Mouse (Mus musculus): ENCODE measurements around the gene Esf1. TPM values are rescaled to one million over a fixed set of nuclear protein-coding genes. Genes with fewer than 3 reads are reported as not detected.
"Not testable (repeated sequence)": the region's sequence is repeated elsewhere in the genome, so short reads cannot be mapped to it uniquely, and the experiment has no call there.

The Esf1 gene
- total RNA-seq, 1 experiment from 2014 or later, result 48.3 TPM

DNA sequence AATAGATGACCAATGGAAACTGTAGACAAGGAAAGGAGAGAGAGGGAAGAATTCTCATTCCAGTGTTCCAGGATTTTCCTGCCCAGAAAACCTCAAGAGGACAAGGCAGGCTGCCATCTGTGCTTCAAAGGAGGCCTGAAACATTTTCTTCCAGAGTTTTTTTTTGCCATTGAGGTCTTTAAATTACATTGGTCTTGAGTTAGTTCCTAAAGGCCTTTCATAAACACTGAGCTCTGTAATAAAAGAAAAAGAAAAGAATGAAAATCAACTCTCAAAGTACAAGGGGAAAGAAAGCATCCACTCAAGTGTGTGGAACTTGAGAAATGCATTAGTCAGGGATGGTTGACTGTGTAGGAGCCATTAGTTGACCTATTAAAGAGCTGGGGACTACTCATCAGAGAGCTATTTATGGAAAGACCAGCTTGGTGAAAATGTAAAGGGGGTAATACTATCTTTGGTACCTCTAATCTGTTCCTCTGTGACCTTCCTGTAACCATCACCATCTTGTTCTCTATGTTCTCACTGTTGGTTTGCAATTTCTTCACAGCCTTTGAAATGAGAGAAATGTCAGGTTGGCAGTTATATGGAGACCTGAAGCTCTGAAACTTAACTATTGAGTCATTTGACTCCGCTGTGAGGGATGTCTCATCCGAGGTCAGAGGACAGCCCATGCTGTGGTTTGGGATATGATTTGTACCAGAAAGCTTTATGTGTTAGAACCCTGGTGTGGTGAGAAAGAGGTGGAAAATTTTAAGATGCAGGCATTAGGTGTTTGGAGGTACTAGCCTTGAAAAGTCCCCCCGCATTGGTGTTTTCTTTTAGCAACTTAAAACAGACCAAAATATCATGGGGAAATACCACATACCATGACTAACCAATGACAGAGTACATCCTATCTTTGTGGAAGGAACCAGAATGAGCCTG lies 69.6 kb downstream of the Esf1 start:
- ATAC-seq (ENCODE audit: extremely low read depth, insufficient number of reproducible peaks, low FRiP score, poor library complexity, severe bottlenecking), result no peak

DNA sequence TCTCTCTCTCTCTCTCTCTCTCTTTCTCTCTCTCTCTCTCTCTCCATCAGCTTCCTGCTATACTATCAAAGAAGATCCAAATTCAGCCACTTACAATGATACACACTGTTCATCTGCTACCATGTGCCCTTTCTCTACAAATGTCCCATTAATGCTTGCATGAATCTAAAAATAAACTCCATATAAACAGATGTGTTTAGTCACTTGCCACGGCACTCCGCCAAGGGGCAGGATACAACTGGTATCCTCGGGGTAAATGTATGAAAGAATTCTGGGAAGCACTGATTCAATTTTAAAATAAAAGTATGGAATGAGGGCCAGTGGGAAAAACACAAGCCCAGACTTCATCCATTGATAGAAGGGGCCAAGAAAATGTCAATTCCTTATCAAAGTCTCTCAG lies 70.4 kb downstream of the Esf1 start:
- no peak for ATAC-seq (ENCODE audit: extremely low read depth, insufficient number of reproducible peaks, low FRiP score, poor library complexity, severe bottlenecking)

DNA sequence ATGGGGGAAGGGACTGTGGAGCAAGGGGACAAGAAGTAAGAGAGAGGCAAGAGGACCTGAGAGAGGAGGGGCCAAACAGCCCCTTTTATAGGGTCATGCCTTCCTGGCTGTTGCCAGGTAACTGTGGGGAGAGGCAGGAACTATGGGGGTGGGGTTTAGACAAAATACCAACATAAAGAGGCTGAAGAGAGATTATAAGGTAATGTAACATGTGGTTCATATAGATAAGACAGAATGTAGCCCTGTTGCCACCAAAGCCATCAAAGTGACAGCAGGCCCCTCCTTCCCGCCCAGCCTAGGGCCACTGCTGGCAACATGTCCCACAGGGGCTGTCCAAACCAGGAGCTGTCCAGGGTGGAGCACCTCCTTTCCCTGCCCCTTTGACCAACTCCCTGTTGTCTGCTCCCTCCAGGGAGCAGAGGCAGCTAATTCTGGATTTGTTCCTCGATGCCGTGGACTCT lies 73.2 kb downstream of the Esf1 start:
- ATAC-seq (ENCODE audit: extremely low read depth, insufficient number of reproducible peaks, low FRiP score, poor library complexity, severe bottlenecking), result no peak

DNA sequence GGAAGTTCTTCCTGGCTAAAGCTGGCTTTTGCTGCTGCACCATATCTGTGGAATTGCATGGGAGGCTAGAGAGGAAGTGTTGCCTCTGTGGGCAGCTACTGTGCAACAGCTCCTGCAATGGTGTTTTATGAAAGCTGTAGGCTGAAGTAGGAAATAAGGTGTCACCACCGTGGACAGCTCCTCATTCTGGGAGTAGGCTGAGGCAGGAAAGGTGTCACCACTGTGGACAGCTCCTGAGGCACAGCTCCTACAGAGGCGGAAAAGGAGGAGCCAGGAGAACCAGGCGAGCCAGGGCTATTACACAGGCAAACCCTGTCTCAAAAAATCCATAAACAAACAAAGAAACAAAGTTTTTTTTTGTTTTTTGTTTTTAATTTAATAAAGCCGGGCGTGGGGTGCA lies 74.3 kb downstream of the Esf1 start:
- ATAC-seq (ENCODE audit: extremely low read depth, insufficient number of reproducible peaks, low FRiP score, poor library complexity, severe bottlenecking), result no peak

DNA sequence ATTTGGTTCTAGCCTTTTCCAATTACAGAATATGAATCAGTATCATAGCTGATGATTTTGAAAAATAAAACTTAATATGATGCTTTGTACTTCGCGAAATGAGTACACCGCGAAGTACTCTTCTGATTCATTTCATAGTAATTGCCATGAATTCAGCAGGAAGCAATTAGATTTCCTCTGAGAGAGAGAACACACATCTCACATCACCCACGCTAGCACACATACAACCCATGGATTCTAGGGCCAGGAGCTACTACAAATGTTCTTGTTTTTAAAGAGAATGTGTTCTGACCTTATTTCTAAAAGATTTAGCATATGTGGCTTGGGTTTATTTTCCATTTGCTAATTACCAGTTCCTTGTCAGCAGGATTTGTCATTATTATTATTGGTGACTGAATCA lies 76.9 kb downstream of the Esf1 start:
- no peak for ATAC-seq (ENCODE audit: extremely low read depth, insufficient number of reproducible peaks, low FRiP score, poor library complexity, severe bottlenecking)

DNA sequence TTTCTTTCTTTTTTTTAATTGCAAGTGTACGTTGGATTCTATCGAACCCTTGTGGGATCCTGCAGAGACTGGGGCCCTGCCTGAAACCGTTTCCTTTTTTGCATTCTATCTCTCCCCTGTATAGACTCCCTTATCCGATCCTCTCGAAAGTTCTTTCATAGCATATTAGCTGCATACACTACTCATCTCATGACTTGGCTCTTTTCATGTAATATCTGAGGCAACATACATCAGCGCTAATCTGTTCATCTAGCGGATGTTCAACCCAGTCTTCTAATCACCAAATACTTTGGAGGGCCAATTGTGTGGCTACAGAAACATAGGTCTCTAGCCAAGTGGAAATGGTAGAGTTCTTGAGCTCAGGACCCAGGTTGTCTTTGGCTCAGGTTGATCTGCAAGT lies 86.1 kb downstream of the Esf1 start:
- no peak for ATAC-seq (ENCODE audit: extremely low read depth, insufficient number of reproducible peaks, low FRiP score, poor library complexity, severe bottlenecking)

DNA sequence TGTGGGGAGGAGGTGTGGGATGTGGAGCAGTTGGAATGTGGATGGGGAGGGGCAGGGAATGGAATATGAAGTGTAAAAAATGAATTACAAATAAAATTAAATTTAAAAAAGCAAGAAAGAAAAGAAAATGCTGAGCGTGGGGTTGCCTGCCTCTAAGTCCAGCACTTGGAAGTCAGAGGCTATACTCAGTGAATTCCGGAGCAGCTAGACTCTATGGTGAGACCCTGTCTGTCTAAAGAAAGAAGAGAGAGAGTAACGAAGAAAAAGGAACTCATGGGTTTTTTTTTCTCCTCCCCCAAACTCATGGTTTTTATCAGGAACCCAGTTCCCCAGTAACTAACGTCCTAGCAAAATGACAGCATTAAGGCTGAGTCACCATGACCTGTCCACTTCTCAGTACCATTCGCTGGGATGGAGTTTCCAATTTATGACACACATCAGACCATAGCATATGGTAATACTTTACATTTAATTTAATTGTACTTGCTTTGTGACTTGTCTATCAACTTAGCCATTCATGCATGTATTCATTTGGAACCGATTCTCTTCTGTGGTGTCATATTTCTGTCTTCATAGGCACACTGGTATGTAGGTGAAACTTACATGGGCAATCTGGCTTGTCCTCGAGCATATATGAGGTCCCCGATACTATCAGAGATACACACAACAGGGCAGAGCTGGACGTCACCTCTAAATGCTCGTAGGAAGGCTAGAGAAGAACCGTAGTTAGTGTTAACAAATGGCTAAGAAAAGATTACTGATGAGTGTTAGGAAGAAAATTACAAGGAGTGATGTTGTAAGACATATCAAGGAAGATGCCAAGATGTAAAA lies 89.4 kb downstream of the Esf1 start:
- ATAC-seq (ENCODE audit: extremely low read depth, insufficient number of reproducible peaks, low FRiP score, poor library complexity, severe bottlenecking), result no peak

DNA sequence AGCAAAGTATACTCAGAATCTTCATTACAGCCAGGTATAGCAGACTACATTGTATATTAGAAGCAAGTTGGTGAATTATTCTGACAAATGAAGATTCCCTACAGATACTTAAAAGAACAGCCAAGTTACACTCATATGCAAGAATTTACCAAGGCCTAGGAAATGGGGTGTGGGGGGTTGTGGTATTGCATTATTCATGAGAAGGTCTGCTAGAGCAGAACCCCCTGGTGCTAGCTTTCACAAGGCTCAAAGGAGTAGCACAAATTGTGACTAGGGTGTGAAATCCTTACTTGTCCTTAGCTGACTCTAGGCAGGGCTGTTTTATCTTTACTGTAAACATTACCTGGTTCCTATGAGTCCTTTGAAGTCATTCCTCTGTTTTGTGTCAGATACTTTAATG lies 91.1 kb downstream of the Esf1 start:
- not testable (repeated sequence) for ATAC-seq (ENCODE audit: extremely low read depth, insufficient number of reproducible peaks, low FRiP score, poor library complexity, severe bottlenecking)

DNA sequence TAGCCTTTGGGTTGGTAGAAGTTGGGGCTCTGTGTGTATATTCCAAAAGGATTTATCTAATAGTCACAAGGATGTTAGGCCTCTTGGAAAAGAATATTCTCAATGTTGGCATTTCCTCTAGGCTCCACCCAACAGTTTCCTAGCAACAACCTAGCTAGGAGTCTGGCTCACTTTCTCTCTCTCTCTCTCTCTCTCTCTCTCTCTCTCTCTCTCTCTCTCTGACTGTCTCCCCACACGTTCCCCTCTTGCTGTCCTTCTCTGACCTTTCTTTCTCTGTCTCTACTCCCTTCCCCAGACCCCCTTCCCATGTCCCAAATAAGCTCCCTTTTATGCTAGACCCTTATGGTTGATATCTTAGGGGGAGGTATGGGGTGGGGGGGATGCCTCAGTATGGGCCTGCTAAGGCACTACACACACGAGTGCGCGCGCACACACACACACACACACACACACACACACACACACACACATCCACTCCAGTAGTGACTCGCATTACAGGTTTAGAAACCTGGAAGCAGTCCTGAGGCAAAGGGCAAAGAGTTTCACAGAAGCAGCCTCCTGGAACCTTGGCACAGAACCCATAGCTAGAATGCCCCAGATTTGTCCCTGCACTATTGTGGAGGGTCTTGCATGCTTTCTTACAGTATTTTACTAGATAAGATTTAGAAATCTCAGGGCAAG lies 91.6 kb downstream of the Esf1 start:
- no peak for ATAC-seq (ENCODE audit: extremely low read depth, insufficient number of reproducible peaks, low FRiP score, poor library complexity, severe bottlenecking)

DNA sequence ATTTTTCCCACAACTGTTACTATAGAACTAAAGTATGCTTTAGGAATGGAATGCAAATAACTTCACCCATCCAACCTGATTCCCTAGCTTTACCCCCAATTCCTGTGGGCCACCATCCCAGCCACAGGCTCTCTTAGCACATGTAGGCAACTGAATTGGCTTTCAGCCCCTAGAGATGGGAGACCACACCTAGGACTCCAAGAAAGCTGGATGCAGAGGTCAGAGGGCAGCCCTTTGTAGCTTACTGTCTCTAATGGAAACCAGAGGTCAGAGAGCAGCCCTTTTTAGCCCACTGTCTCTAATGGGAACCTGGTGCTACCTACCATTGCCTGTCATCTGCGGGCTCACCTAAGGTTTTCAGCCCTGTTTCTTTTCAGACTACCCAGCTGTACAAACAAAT lies 92.9 kb downstream of the Esf1 start:
- no peak for ATAC-seq (ENCODE audit: extremely low read depth, insufficient number of reproducible peaks, low FRiP score, poor library complexity, severe bottlenecking)

DNA sequence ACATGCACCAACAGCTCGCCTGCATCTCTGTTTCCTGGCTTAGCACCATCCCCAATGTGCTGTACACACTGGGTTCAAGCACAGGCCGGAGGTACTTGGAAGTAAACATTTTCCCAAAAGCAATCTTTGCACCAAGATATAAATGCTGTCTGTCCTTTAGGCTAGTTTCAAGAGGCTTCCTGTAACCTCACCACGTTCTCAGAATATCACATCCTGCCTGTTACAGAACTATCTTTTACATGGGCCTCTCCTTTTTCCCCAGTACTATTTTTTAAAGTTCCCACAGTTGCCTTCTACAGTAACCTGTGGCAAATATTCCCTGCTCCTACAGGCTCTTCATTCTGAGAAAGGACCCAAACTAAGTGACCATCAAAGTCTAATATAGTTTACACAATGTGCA lies 95.2 kb downstream of the Esf1 start:
- ATAC-seq (ENCODE audit: extremely low read depth, insufficient number of reproducible peaks, low FRiP score, poor library complexity, severe bottlenecking), result no peak

Other genes starting within 250 kb of the Esf1 start
- 14.3 and 14.4 TPM in 2 replicates for gene Tasp1, start 103.8 kb downstream of the Esf1 start, total RNA-seq (2017)
- gene Gm17374, start 18.5 kb downstream of the Esf1 start, total RNA-seq (2017), result not detected in 2 replicates
- 13.0 and 14.3 TPM in 2 replicates for gene Ndufaf5, start 85 bp upstream of the Esf1 start, total RNA-seq (2017)
- gene Sel1l2, start 219.1 kb upstream of the Esf1 start, total RNA-seq (2017), result not detected in 2 replicates
- not detected in 2 replicates for gene Macrod2, start 224.7 kb upstream of the Esf1 start, total RNA-seq (2017)

Data from neutrophil, adult 5-6 weeks (primary cell).